Mouse (Mus musculus) cortical plate, adult 2 months (tissue): ENCODE measurements around the gene Pagr1a.

ENCODE experiments used
- CTCF ChIP-seq: fragments of 200-500 bp; IDR thresholded peaks from 2 replicates; pipeline ENCODE4 v1.5.1; 2011; ENCODE audit warnings: mild to moderate bottlenecking, control low read depth, low read length; ENCODE audit not compliant: insufficient read depth; ENCODE audit errors: extremely low read depth
- POLR2A ChIP-seq: fragments of 200-500 bp; IDR thresholded peaks from 2 replicates; pipeline ENCODE4 v1.6.1; 2011; ENCODE audit warnings: mild to moderate bottlenecking, low read length, control low read depth; ENCODE audit not compliant: insufficient read depth; ENCODE audit errors: extremely low read depth

- TF ChIP-seq POLR2A (no peak), CTCF (no peak)
Measured at GRCm38 (mm10) chr7:127018416-127019305, 1.5 kb upstream of the Pagr1a start.
